Mouse (Mus musculus) cortical plate, adult 2 months (tissue): Measurements from ENCODE around the gene Npy1r. TPM values are rescaled to one million over a fixed set of nuclear protein-coding genes. Genes with fewer than 3 reads are reported as not detected.

Source experiments
- H3K27ac ChIP-seq: fragments of 200-500 bp; 2 replicates; pipeline ENCODE4 v1.5.1; 2012; ENCODE audit warnings: low read length, control low read depth, inconsistent platforms; ENCODE audit not compliant: insufficient read depth
- H3K4me1 ChIP-seq: fragments of 200-500 bp; 2 replicates; pipeline ENCODE4 v1.6.1; 2011; ENCODE audit warnings: low read length; ENCODE audit not compliant: control insufficient read depth, insufficient read depth
- H3K4me3 ChIP-seq: fragments of 200-500 bp; 2 replicates; pipeline ENCODE4 v1.5.1; 2011; ENCODE audit warnings: mild to moderate bottlenecking, low read length, control low read depth; ENCODE audit not compliant: insufficient read depth
- CTCF ChIP-seq: fragments of 200-500 bp; IDR thresholded peaks from 2 replicates; pipeline ENCODE4 v1.5.1; 2011; ENCODE audit warnings: mild to moderate bottlenecking, control low read depth, low read length; ENCODE audit not compliant: insufficient read depth; ENCODE audit errors: extremely low read depth
- POLR2A ChIP-seq: fragments of 200-500 bp; IDR thresholded peaks from 2 replicates; pipeline ENCODE4 v1.6.1; 2011; ENCODE audit warnings: mild to moderate bottlenecking, low read length, control low read depth; ENCODE audit not compliant: insufficient read depth; ENCODE audit errors: extremely low read depth
- polyA plus RNA-seq: library from polyadenylated mRNA; depleted of rRNA; stranded (reverse); fragments of >200 nt; gene quantifications from 2 replicates; pipeline ENCODE4 v1.2.3, GENCODE M21; 2012; rRNA removed

Gene Npy1r
- 28.6 and 29.9 TPM in 2 replicates for polyA plus RNA-seq

- Histone ChIP-seq H3K27ac (peak within 1 kb of the TSS; percentile 91; the same call in 1 of the 2 replicates), H3K4me1 (peaks cover 3% of the 10 kb centered on the region; the same call in 1 of the 2 replicates), H3K4me3 (peak within 1 kb of the TSS; percentile 37)
- TF ChIP-seq POLR2A (peak; percentile 50; the same call in 1 of the 2 replicates), CTCF (peak; percentile 54)
Measured at GRCm38 (mm10) chr8:66696970-66697843, at the start of gene Npy1r. Gene Npy1r, plus strand, starts transcription at chr8:66697192.

GRCm38 (mm10) chr8:66681261-66681660 lies 15.7 kb upstream of the Npy1r start:
- Histone ChIP-seq H3K4me1 (no peaks in the 10 kb centered on the region), H3K4me3 (no peak overlapping the region), H3K27ac (no peak overlapping the region)
- TF ChIP-seq POLR2A (no peak), CTCF (no peak)

GRCm38 (mm10) chr8:66687511-66688329 lies 9.3 kb upstream of the Npy1r start, which contains the start of gene Npy5r:
Gene Npy5r, minus strand, starts transcription at chr8:66688128.
- TF ChIP-seq CTCF (no peak), POLR2A (no peak; the same call in 1 of the 2 replicates)
- H3K4me1 ChIP-seq, result no peaks in the 10 kb centered on the region; the same call in 1 of the 2 replicates
- H3K4me3 ChIP-seq, result peak within 1 kb of the TSS; percentile 65
- peak within 1 kb of the TSS; percentile 43 for H3K27ac ChIP-seq

- H3K27ac ChIP-seq, result peak overlapping the region; percentile 43; the same call in 1 of the 2 replicates
- peak overlapping the region; percentile 65 for H3K4me3 ChIP-seq
- TF ChIP-seq POLR2A, result no peak
- TF ChIP-seq CTCF, result no peak
- H3K4me1 ChIP-seq, result no peaks in the 10 kb centered on the region; the same call in 1 of the 2 replicates
Measured at GRCm38 (mm10) chr8:66688395-66688794, 8.6 kb upstream of the Npy1r start.

GRCm38 (mm10) chr8:66688799-66689198 lies 8.2 kb upstream of the Npy1r start:
- no peak overlapping the region for H3K27ac ChIP-seq
- TF ChIP-seq CTCF (no peak), POLR2A (no peak)
- no peaks in the 10 kb centered on the region; the same call in 1 of the 2 replicates for H3K4me1 ChIP-seq
- H3K4me3 ChIP-seq, result no peak overlapping the region; the same call in 1 of the 2 replicates

GRCm38 (mm10) chr8:66690402-66690801 lies 6.6 kb upstream of the Npy1r start:
- Histone ChIP-seq H3K4me3 (no peak overlapping the region), H3K27ac (no peak overlapping the region), H3K4me1 (no peaks in the 10 kb centered on the region; the same call in 1 of the 2 replicates)
- TF ChIP-seq CTCF (no peak), POLR2A (no peak)

GRCm38 (mm10) chr8:66698011-66698410 lies 1.0 kb downstream of the Npy1r start:
- H3K27ac ChIP-seq, result peak overlapping the region; percentile 91; the same call in 1 of the 2 replicates
- TF ChIP-seq POLR2A (no peak), CTCF (no peak)
- H3K4me3 ChIP-seq, result peak overlapping the region; percentile 37
- H3K4me1 ChIP-seq, result peaks cover 3% of the 10 kb centered on the region; the same call in 1 of the 2 replicates

GRCm38 (mm10) chr8:66698782-66699181 lies 1.8 kb downstream of the Npy1r start:
- H3K4me1 ChIP-seq, result peaks cover 3% of the 10 kb centered on the region; the same call in 1 of the 2 replicates
- H3K4me3 ChIP-seq, result peak overlapping the region; percentile 37
- 0 out of 2 replicates have a peak overlapping the region, but pooled peaks have one; percentile 72 for H3K27ac ChIP-seq
- TF ChIP-seq CTCF (no peak), POLR2A (no peak)

GRCm38 (mm10) chr8:66714324-66714975 lies 17.5 kb downstream of the Npy1r start:
- Histone ChIP-seq H3K4me1 (no peaks in the 10 kb centered on the region), H3K27ac (no peak overlapping the region), H3K4me3 (no peak overlapping the region)
- TF ChIP-seq CTCF (no peak), POLR2A (no peak)
